ENCODE assay signal across 8 mouse cellular contexts in the genomic region with DNA sequence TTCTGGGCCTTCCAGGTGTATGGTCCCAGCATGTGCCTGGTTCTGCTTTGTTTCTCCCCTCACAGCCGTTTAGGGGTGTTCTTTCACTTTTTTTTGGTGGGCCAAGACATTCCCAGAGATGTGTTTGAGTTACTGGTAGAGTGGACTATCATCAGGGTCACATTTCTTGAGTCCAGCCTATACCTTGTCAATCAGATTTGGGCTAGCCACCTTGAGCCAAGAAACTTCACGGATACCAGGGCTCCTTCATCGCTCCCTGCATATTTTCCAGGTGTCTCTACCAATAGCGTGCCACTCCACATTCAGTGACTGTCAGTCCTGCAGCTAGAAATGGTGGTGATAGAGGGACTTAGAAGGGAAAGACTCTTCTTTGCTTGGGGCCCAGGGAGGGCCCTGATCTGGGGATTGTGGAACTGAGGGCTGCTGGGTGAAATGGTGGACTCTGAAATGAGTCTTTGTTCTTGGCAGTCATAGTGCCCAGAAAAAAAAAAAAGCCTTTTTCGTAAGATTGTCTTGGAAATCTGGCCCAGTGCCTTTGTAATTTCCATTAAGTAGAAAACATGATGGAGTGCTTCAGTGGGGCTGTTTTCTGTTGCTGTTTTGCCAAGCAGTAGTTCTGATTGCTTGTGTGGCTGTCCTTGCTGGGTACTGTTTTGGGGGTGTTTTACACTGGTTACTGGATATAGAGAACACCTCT. TPM values are rescaled to one million over a fixed set of nuclear protein-coding genes. Genes with fewer than 3 reads are reported as not detected.
DNase-seq lines count a peak whose midpoint lies in the region; ATAC-seq and TF ChIP-seq lines count a peak whose summit lies in the region.

No protein-coding gene starts in this region.

- TF ChIP-seq CTCF in lung, adult 2 months (IDR thresholded peaks at IDR 0.05; ENCODE audit: insufficient read depth, low read length), result no peak
- no peak for TF ChIP-seq CTCF in hindbrain, postnatal 0 days (IDR thresholded peaks at IDR 0.05; ENCODE audit: low read depth)

- peak overlapping the region; percentile 94 for H3K4me3 ChIP-seq in lung, adult 2 months (replicated peaks; ENCODE audit: extremely low read depth, low read depth, low read length)
- peak overlapping the region; percentile 90 for H3K4me3 ChIP-seq in embryonic facial prominence, embryonic 15.5 days (replicated peaks)
- peak overlapping the region; percentile 83 for H3K4me3 ChIP-seq in hindbrain, postnatal 0 days (ENCODE audit: low read length)
- peak overlapping the region; percentile 73 for H3K4me3 ChIP-seq in midbrain, embryonic 13.5 days (replicated peaks)

- H3K9me3 ChIP-seq in embryonic facial prominence, embryonic 15.5 days (replicated peaks), result no peaks in the 10 kb centered on the region
- H3K9me3 ChIP-seq in hindbrain, postnatal 0 days (ENCODE audit: low read length), result no peaks in the 10 kb centered on the region
- H3K9me3 ChIP-seq in midbrain, embryonic 13.5 days, result no peaks in the 10 kb centered on the region

- peak overlapping the region; percentile 97 for H3K27ac ChIP-seq in embryonic facial prominence, embryonic 15.5 days (replicated peaks)
- peak overlapping the region; percentile 98 for H3K27ac ChIP-seq in hindbrain, postnatal 0 days
- H3K27ac ChIP-seq in midbrain, embryonic 13.5 days, result peak overlapping the region; percentile 96

- H3K4me2 ChIP-seq in embryonic facial prominence, embryonic 15.5 days (replicated peaks), result peak overlapping the region; percentile 72
- H3K4me2 ChIP-seq in hindbrain, postnatal 0 days (ENCODE audit: low read depth, low read length), result peak overlapping the region; percentile 85
- H3K4me2 ChIP-seq in midbrain, embryonic 13.5 days (replicated peaks), result peak overlapping the region; percentile 80

- H3K27me3 ChIP-seq in embryonic facial prominence, embryonic 15.5 days, result no peaks in the 10 kb centered on the region
- no peaks in the 10 kb centered on the region for H3K27me3 ChIP-seq in hindbrain, postnatal 0 days (ENCODE audit: insufficient read depth, low read length)
- H3K27me3 ChIP-seq in midbrain, embryonic 13.5 days, result no peaks in the 10 kb centered on the region

- H3K4me1 ChIP-seq in lung, adult 2 months (ENCODE audit: control insufficient read depth, insufficient read depth, low read length), result peaks cover 14% of the 10 kb centered on the region
- peaks cover 37% of the 10 kb centered on the region for H3K4me1 ChIP-seq in embryonic facial prominence, embryonic 15.5 days
- H3K4me1 ChIP-seq in hindbrain, postnatal 0 days (ENCODE audit: insufficient read depth, low read length), result peaks cover 22% of the 10 kb centered on the region
- H3K4me1 ChIP-seq in midbrain, embryonic 13.5 days (replicated peaks), result peaks cover 38% of the 10 kb centered on the region

- no peak for DNase-seq in lung, adult 2 months
- no peak for DNase-seq in lung, postnatal 25 days (ENCODE audit: low spot score)
- DNase-seq in hindbrain, postnatal 0 days (ENCODE audit: low spot score), result peak; percentile 66
- no peak for DNase-seq in frontal cortex, postnatal 25 days (ENCODE audit: low spot score in 2 of 2)
- no peak for DNase-seq in urinary bladder, postnatal 25 days (ENCODE audit: low spot score)
- no peak for DNase-seq in frontal cortex, adult 2 months (ENCODE audit: extremely low spot score in 1 of 2, low spot score in 1 of 2)

- peak overlapping the region; percentile 85 for H3K9ac ChIP-seq in embryonic facial prominence, embryonic 15.5 days
- H3K9ac ChIP-seq in hindbrain, postnatal 0 days (replicated peaks; ENCODE audit: low read length), result peak overlapping the region; percentile 89
- peak overlapping the region; percentile 87 for H3K9ac ChIP-seq in midbrain, embryonic 13.5 days (replicated peaks)

- no peaks in the 10 kb centered on the region for H3K36me3 ChIP-seq in embryonic facial prominence, embryonic 15.5 days
- no peaks in the 10 kb centered on the region for H3K36me3 ChIP-seq in hindbrain, postnatal 0 days (ENCODE audit: insufficient read depth, low read length)
- no peaks in the 10 kb centered on the region; the same call in 1 of the 2 replicates for H3K36me3 ChIP-seq in midbrain, embryonic 13.5 days

- TF ChIP-seq POLR2A in lung, adult 2 months (IDR thresholded peaks at IDR 0.05; ENCODE audit: borderline replicate concordance, extremely low read depth, low read depth, low read length), result no peak

- 33% methylated on average over 5 of the region's 5 CpGs for WGBS in lung, adult 2 months
- 30% methylated on average over 5 of the region's 5 CpGs for WGBS in embryonic facial prominence, embryonic 15.5 days
- WGBS in hindbrain, postnatal 0 days, result 34% methylated on average over 5 of the region's 5 CpGs
- 55% methylated on average over 5 of the region's 5 CpGs for WGBS in midbrain, embryonic 13.5 days

- no peak for ATAC-seq in embryonic facial prominence, embryonic 15.5 days (ENCODE audit: insufficient number of reproducible peaks, low FRiP score, low TSS enrichment, low read depth)
- no peak for ATAC-seq in hindbrain, postnatal 0 days
- ATAC-seq in midbrain, embryonic 13.5 days, result no peak

RNA-seq across cellular contexts. Expression of gene Vps37c, which starts 1.1 kb away (rescaled TPM):
- polyA plus RNA-seq in lung, adult 2 months (2012; rRNA removed), result 33.0 and 39.3 TPM in 2 replicates
- polyA plus RNA-seq in embryonic facial prominence, embryonic 15.5 days (2015; fragmentation: Nextera tagmentation; extraction: Ambion mirVana), result 43.0 and 47.0 TPM in 2 replicates
- total RNA-seq in hindbrain, postnatal 0 days (2014; rRNA removed), result 29.8 and 30.7 TPM in 2 replicates
- polyA plus RNA-seq in hindbrain, postnatal 0 days (2015; fragmentation: Nextera tagmentation; extraction: Ambion mirVana), result 25.8 and 27.2 TPM in 2 replicates
- polyA plus RNA-seq in midbrain, embryonic 13.5 days (2015; fragmentation: Nextera tagmentation; extraction: Ambion mirVana), result 33.1 and 35.5 TPM in 2 replicates
- polyA plus RNA-seq in frontal cortex, adult 2 months (2012; rRNA removed), result 22.6 and 25.1 TPM in 2 replicates

RNA-seq across cellular contexts. Expression of gene Pga5, which starts 11.7 kb away (rescaled TPM):
- not detected in 2 replicates for polyA plus RNA-seq in lung, adult 2 months (2012; rRNA removed)
- polyA plus RNA-seq in embryonic facial prominence, embryonic 15.5 days (2015; fragmentation: Nextera tagmentation; extraction: Ambion mirVana), result not detected in 2 replicates
- not detected in 2 replicates for total RNA-seq in hindbrain, postnatal 0 days (2014; rRNA removed)
- polyA plus RNA-seq in hindbrain, postnatal 0 days (2015; fragmentation: Nextera tagmentation; extraction: Ambion mirVana), result not detected in 2 replicates
- polyA plus RNA-seq in midbrain, embryonic 13.5 days (2015; fragmentation: Nextera tagmentation; extraction: Ambion mirVana), result not detected in 2 replicates
- polyA plus RNA-seq in frontal cortex, adult 2 months (2012; rRNA removed), result 0.17 and 0.46 TPM in 2 replicates

RNA-seq across cellular contexts. Expression of gene Cd5, which starts 49.2 kb away (rescaled TPM):
- 2.4 and 4.4 TPM in 2 replicates for polyA plus RNA-seq in lung, adult 2 months (2012; rRNA removed)
- polyA plus RNA-seq in embryonic facial prominence, embryonic 15.5 days (2015; fragmentation: Nextera tagmentation; extraction: Ambion mirVana), result 0.81 and 1.3 TPM in 2 replicates
- total RNA-seq in hindbrain, postnatal 0 days (2014; rRNA removed), result 0.68 TPM in 1 of 2 replicates, not detected in the other
- 0.26 and 0.32 TPM in 2 replicates for polyA plus RNA-seq in hindbrain, postnatal 0 days (2015; fragmentation: Nextera tagmentation; extraction: Ambion mirVana)
- polyA plus RNA-seq in midbrain, embryonic 13.5 days (2015; fragmentation: Nextera tagmentation; extraction: Ambion mirVana), result 0.24 TPM in 2 replicates
- 0.14 and 0.17 TPM in 2 replicates for polyA plus RNA-seq in frontal cortex, adult 2 months (2012; rRNA removed)

RNA-seq across cellular contexts. Expression of gene Vwce, which starts 55.6 kb away (rescaled TPM):
- 0.14 and 0.16 TPM in 2 replicates for polyA plus RNA-seq in lung, adult 2 months (2012; rRNA removed)
- 2.1 and 2.6 TPM in 2 replicates for polyA plus RNA-seq in embryonic facial prominence, embryonic 15.5 days (2015; fragmentation: Nextera tagmentation; extraction: Ambion mirVana)
- 1.3 and 7.0 TPM in 2 replicates for total RNA-seq in hindbrain, postnatal 0 days (2014; rRNA removed)
- 1.5 and 1.7 TPM in 2 replicates for polyA plus RNA-seq in hindbrain, postnatal 0 days (2015; fragmentation: Nextera tagmentation; extraction: Ambion mirVana)
- polyA plus RNA-seq in midbrain, embryonic 13.5 days (2015; fragmentation: Nextera tagmentation; extraction: Ambion mirVana), result 0.39 and 0.61 TPM in 2 replicates
- polyA plus RNA-seq in frontal cortex, adult 2 months (2012; rRNA removed), result 0.99 and 1.4 TPM in 2 replicates
